ENCODE assay signal across 14 mouse cellular contexts in genomic region chr4:106249028-106249782, GRCm38 (mm10).
DNase-seq lines count a peak whose midpoint lies in the region; ATAC-seq and TF ChIP-seq lines count a peak whose summit lies in the region.
"Had no signal": no experiment of that assay in that cellular context is flagged by ENCODE, and none has a peak within 500 bp of the region (broad histone marks: within the 10 kb centered on the region; RNA-seq: fewer than 3 reads in every experiment).

No protein-coding gene starts in this region.

- peaks cover 70% of the 10 kb centered on the region for H3K36me3 ChIP-seq in megakaryocyte, embryonic 14.5 days (replicated peaks; ENCODE audit: low read length)
- no peaks in the 10 kb centered on the region for H3K36me3 ChIP-seq in liver, adult 2 months (ENCODE audit: control insufficient read depth, insufficient read depth, low read length)
- no peaks in the 10 kb centered on the region for H3K36me3 ChIP-seq in stomach, embryonic 14.5 days (ENCODE audit: control insufficient read depth, insufficient read depth, low read length)
- no peaks in the 10 kb centered on the region for H3K36me3 ChIP-seq in forebrain, embryonic 12.5 days (replicated peaks)
- H3K36me3 ChIP-seq: neural tube, embryonic 15.5 days had no signal

- peak; percentile 10 for DNase-seq in CD4-positive, CD25-positive, alpha-beta regulatory T cell, adult 2 months (ENCODE audit: low read depth, low spot score)
- DNase-seq in liver, adult 2 months (ENCODE audit: extremely low read depth, low read depth, low spot score) = peak; percentile 4
- no peak for DNase-seq in urinary bladder, adult 2 months (ENCODE audit: low spot score)
- DNase-seq: adrenal gland, postnatal 25 days; cerebellum, adult 11-12 months; kidney, adult 18-20 months; lung, postnatal 36 days had no signal

- H3K27me3 ChIP-seq in megakaryocyte, embryonic 14.5 days (replicated peaks) = no peaks in the 10 kb centered on the region
- H3K27me3 ChIP-seq in liver, adult 2 months (ENCODE audit: control insufficient read depth, insufficient read depth, low read length) = no peaks in the 10 kb centered on the region
- H3K27me3 ChIP-seq in stomach, embryonic 14.5 days (ENCODE audit: control insufficient read depth, insufficient read depth, low read length) = no peaks in the 10 kb centered on the region
- no peaks in the 10 kb centered on the region for H3K27me3 ChIP-seq in forebrain, embryonic 12.5 days
- H3K27me3 ChIP-seq: forebrain, embryonic 13.5 days; neural tube, embryonic 15.5 days had no signal

- no peak overlapping the region for H3K9ac ChIP-seq in liver, adult 2 months (ENCODE audit: low read depth, low read length)
- H3K9ac ChIP-seq in stomach, embryonic 14.5 days (replicated peaks; ENCODE audit: low read depth, low read length) = no peak overlapping the region
- H3K9ac ChIP-seq in forebrain, embryonic 12.5 days = no peak overlapping the region
- H3K9ac ChIP-seq: forebrain, embryonic 13.5 days; neural tube, embryonic 15.5 days had no signal

- no peaks in the 10 kb centered on the region for H3K79me2 ChIP-seq in liver, adult 2 months (ENCODE audit: control insufficient read depth, insufficient read depth, low read length)

- no peak for TF ChIP-seq POLR2A in liver, adult 2 months (IDR thresholded peaks at IDR 0.05; ENCODE audit: extremely low read depth, insufficient read depth, low read length)

- peaks cover 69% of the 10 kb centered on the region for H3K4me1 ChIP-seq in megakaryocyte, embryonic 14.5 days
- H3K4me1 ChIP-seq in liver, adult 2 months (ENCODE audit: control insufficient read depth, insufficient read depth, low read length) = peaks cover 10% of the 10 kb centered on the region
- H3K4me1 ChIP-seq in stomach, embryonic 14.5 days (ENCODE audit: control insufficient read depth, insufficient read depth, low read length) = no peaks in the 10 kb centered on the region
- no peaks in the 10 kb centered on the region for H3K4me1 ChIP-seq in forebrain, embryonic 12.5 days
- H3K4me1 ChIP-seq: forebrain, embryonic 13.5 days; neural tube, embryonic 15.5 days had no signal

- peak overlapping the region; percentile 1 for H3K4me3 ChIP-seq in megakaryocyte, embryonic 14.5 days (replicated peaks)
- H3K4me3 ChIP-seq in liver, adult 2 months (ENCODE audit: insufficient read depth, low read depth, low read length) = no peak overlapping the region
- no peak overlapping the region for H3K4me3 ChIP-seq in stomach, embryonic 14.5 days (ENCODE audit: low read depth, low read length)
- no peak overlapping the region for H3K4me3 ChIP-seq in forebrain, embryonic 12.5 days (replicated peaks)
- H3K4me3 ChIP-seq: forebrain, embryonic 13.5 days; neural tube, embryonic 15.5 days had no signal

- TF ChIP-seq CTCF in liver, adult 2 months (IDR thresholded peaks at IDR 0.05; ENCODE audit: low read depth, low read length) = no peak

- WGBS in liver, adult 2 months = 66% methylated on average over 7 of the region's 7 CpGs
- 67% methylated on average over 7 of the region's 7 CpGs for WGBS in stomach, embryonic 14.5 days
- WGBS in forebrain, embryonic 12.5 days = 82% methylated on average over 7 of the region's 7 CpGs

- peaks cover 22% of the 10 kb centered on the region for H3K9me3 ChIP-seq in megakaryocyte, embryonic 14.5 days
- H3K9me3 ChIP-seq in stomach, embryonic 14.5 days (ENCODE audit: control insufficient read depth, low read depth, low read length) = no peaks in the 10 kb centered on the region
- H3K9me3 ChIP-seq in forebrain, embryonic 12.5 days = no peaks in the 10 kb centered on the region
- H3K9me3 ChIP-seq: forebrain, embryonic 13.5 days; neural tube, embryonic 15.5 days had no signal

- H3K27ac ChIP-seq in liver, adult 2 months (replicated peaks; ENCODE audit: insufficient read depth, low read depth, low read length) = no peak overlapping the region
- no peak overlapping the region for H3K27ac ChIP-seq in stomach, embryonic 14.5 days (ENCODE audit: low read length)
- no peak overlapping the region for H3K27ac ChIP-seq in forebrain, embryonic 12.5 days
- H3K27ac ChIP-seq: forebrain, embryonic 13.5 days; neural tube, embryonic 15.5 days had no signal

- no peak for ATAC-seq in CD4-positive, CD25-positive, alpha-beta regulatory T cell, adult 4 months
- no peak for ATAC-seq in megakaryocyte, adult 5-6 weeks (ENCODE audit: poor library complexity, severe bottlenecking)
- ATAC-seq in stomach, embryonic 14.5 days (ENCODE audit: insufficient number of reproducible peaks, insufficient read depth, low FRiP score, low read depth) = peak; percentile 42; the same call in 1 of the 2 replicates
- no peak for ATAC-seq in forebrain, embryonic 12.5 days (ENCODE audit: low FRiP score)
- ATAC-seq: forebrain, embryonic 13.5 days had no signal

- no peak overlapping the region for H3K4me2 ChIP-seq in stomach, embryonic 14.5 days (replicated peaks; ENCODE audit: low read depth, low read length)
- H3K4me2 ChIP-seq in forebrain, embryonic 12.5 days = no peak overlapping the region
- H3K4me2 ChIP-seq: forebrain, embryonic 13.5 days; neural tube, embryonic 15.5 days had no signal
